Mouse (Mus musculus): ENCODE measurements around the gene Opcml. TPM values are rescaled to one million over a fixed set of nuclear protein-coding genes. Genes with fewer than 3 reads are reported as not detected.

Opcml gene
- polyA plus RNA-seq, 1 experiment, result 0.04 TPM

- Histone ChIP-seq H3K27me3 (ENCODE audit: control insufficient read depth, insufficient read depth, low read length) (no peaks in the 10 kb centered on the region), H3K4me1 (ENCODE audit: control insufficient read depth, insufficient read depth, insufficient read length, low read length) (no peaks in the 10 kb centered on the region), H3K27ac (ENCODE audit: insufficient read depth, low read depth, low read length) (no peak overlapping the region), H3K36me3 (ENCODE audit: control insufficient read depth, insufficient read depth, low read length) (no peaks in the 10 kb centered on the region), H3K4me3 (ENCODE audit: low read depth, low read length) (no peak overlapping the region)
- 39% methylated on average over 2 of the region's 2 CpGs for WGBS
- TF ChIP-seq POLR2A (IDR thresholded peaks at IDR 0.05; ENCODE audit: low read depth, low read length), result no peak
- no peak for TF ChIP-seq CTCF (IDR thresholded peaks at IDR 0.05; ENCODE audit: extremely low read depth, insufficient read length, insufficient replicate concordance, low read depth, low read length)
Observed at GRCm38 (mm10) chr9:28222726-28223125, 432.2 kb downstream of the Opcml start.

DNA sequence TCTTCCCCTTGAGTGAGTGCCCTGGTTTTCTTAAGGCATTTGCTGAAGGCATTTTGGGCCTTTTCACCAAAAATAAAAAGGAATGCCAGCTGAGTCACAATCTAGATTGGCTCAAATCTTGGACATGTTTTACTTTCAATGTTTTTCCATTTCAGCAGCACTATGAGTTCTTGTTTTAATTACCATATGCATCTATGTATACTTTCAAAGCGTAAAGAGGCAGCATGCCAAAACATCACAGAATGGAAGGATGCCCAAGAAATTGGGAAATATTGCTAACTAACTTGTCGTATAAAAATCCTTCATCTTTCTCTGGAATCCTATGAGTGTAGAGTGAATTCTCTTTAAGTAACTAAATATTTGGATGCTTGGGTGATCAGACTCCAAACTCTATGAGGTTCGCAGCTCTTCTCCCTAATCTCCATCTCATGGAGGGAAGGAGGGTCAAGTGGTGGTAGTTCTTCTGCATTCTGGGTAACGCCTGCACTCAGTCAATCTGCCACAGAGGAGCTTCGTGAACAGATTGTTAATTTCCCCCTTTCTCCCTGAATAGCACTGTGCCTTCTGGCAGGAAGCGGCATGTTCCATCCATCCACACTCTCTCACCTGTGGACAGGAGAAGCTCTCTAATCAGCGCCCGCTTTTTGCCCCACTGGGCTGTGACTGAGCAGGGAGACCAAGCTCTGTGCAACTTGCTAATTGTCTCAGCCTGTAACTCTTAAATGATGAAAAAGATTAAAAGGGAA lies 435.4 kb downstream of the Opcml start:
- Histone ChIP-seq H3K4me1 (ENCODE audit: control insufficient read depth, insufficient read depth, insufficient read length, low read length) (no peaks in the 10 kb centered on the region), H3K27ac (ENCODE audit: insufficient read depth, low read depth, low read length) (no peak overlapping the region), H3K4me3 (ENCODE audit: low read depth, low read length) (no peak overlapping the region), H3K36me3 (ENCODE audit: control insufficient read depth, insufficient read depth, low read length) (no peaks in the 10 kb centered on the region), H3K27me3 (ENCODE audit: control insufficient read depth, insufficient read depth, low read length) (no peaks in the 10 kb centered on the region)
- WGBS, result 86% methylated on average over 8 of the region's 8 CpGs
- no peak for TF ChIP-seq CTCF (IDR thresholded peaks at IDR 0.05; ENCODE audit: extremely low read depth, insufficient read length, insufficient replicate concordance, low read depth, low read length)
- no peak for TF ChIP-seq POLR2A (IDR thresholded peaks at IDR 0.05; ENCODE audit: low read depth, low read length)

DNA sequence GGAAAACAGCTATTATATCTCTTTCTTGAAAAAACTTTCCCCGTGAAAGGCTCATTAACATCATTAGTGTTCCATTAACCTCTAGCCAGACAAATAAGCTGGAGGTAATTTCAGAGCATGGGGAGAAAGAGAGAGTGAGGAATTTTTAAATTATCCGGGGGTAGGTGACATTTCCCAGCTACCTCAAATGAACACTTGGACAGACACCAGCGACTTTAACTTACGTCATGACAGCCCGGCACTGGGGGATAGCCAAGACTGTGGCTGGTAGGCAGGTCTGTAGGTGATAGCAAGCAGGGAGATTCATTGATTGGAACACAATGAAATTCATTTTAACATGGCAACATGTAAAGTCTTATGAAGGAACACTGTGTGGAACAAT lies 436.0 kb downstream of the Opcml start:
- WGBS, result 83% methylated on average over 5 of the region's 5 CpGs
- Histone ChIP-seq H3K4me3 (ENCODE audit: low read depth, low read length) (no peak overlapping the region), H3K4me1 (ENCODE audit: control insufficient read depth, insufficient read depth, insufficient read length, low read length) (no peaks in the 10 kb centered on the region), H3K27me3 (ENCODE audit: control insufficient read depth, insufficient read depth, low read length) (no peaks in the 10 kb centered on the region), H3K36me3 (ENCODE audit: control insufficient read depth, insufficient read depth, low read length) (no peaks in the 10 kb centered on the region), H3K27ac (ENCODE audit: insufficient read depth, low read depth, low read length) (no peak overlapping the region)
- TF ChIP-seq CTCF (IDR thresholded peaks at IDR 0.05; ENCODE audit: extremely low read depth, insufficient read length, insufficient replicate concordance, low read depth, low read length), result no peak
- no peak for TF ChIP-seq POLR2A (IDR thresholded peaks at IDR 0.05; ENCODE audit: low read depth, low read length)

DNA sequence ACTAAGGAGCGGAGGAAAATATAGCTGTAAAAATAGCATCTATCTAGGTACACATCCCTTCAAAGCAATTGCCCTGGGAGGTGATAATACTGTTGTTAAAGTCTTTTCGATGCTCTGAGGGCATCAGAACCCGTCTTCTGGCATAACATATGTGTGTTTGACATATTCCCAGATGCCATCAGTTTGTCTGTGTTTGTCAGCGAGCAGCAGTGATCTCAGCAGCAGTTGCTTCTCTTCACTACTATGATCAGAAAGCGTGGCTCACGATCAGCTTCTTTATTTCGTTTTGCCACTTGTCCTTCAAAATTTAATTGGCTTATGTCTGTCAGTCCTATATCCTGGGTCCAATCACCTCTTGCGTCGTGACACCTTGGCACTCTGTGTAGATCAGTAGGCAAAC lies 447.9 kb downstream of the Opcml start:
- H3K4me1 ChIP-seq (ENCODE audit: control insufficient read depth, insufficient read depth, insufficient read length, low read length), result no peaks in the 10 kb centered on the region
- H3K27ac ChIP-seq (ENCODE audit: insufficient read depth, low read depth, low read length), result no peak overlapping the region
- 81% methylated on average over 9 of the region's 9 CpGs for WGBS
- TF ChIP-seq CTCF (IDR thresholded peaks at IDR 0.05; ENCODE audit: extremely low read depth, insufficient read length, insufficient replicate concordance, low read depth, low read length) (no peak), POLR2A (IDR thresholded peaks at IDR 0.05; ENCODE audit: low read depth, low read length) (no peak)
- H3K27me3 ChIP-seq (ENCODE audit: control insufficient read depth, insufficient read depth, low read length), result no peaks in the 10 kb centered on the region
- no peaks in the 10 kb centered on the region for H3K36me3 ChIP-seq (ENCODE audit: control insufficient read depth, insufficient read depth, low read length)
- H3K4me3 ChIP-seq (ENCODE audit: low read depth, low read length), result no peak overlapping the region

- no peak for TF ChIP-seq CTCF (IDR thresholded peaks at IDR 0.05; ENCODE audit: extremely low read depth, insufficient read length, insufficient replicate concordance, low read depth, low read length)
- no peak for TF ChIP-seq POLR2A (IDR thresholded peaks at IDR 0.05; ENCODE audit: low read depth, low read length)
- no peak overlapping the region for H3K4me3 ChIP-seq (ENCODE audit: low read depth, low read length)
- H3K27ac ChIP-seq (ENCODE audit: insufficient read depth, low read depth, low read length), result no peak overlapping the region
- no peaks in the 10 kb centered on the region for H3K4me1 ChIP-seq (ENCODE audit: control insufficient read depth, insufficient read depth, insufficient read length, low read length)
- no peaks in the 10 kb centered on the region for H3K36me3 ChIP-seq (ENCODE audit: control insufficient read depth, insufficient read depth, low read length)
- 62% methylated on average over 7 of the region's 7 CpGs for WGBS
- H3K27me3 ChIP-seq (ENCODE audit: control insufficient read depth, insufficient read depth, low read length), result no peaks in the 10 kb centered on the region
Observed at GRCm38 (mm10) chr9:28247742-28248503, 457.3 kb downstream of the Opcml start.

GRCm38 (mm10) chr9:28251341-28251740 lies 460.8 kb downstream of the Opcml start:
- TF ChIP-seq POLR2A (IDR thresholded peaks at IDR 0.05; ENCODE audit: low read depth, low read length), result no peak
- no peak for TF ChIP-seq CTCF (IDR thresholded peaks at IDR 0.05; ENCODE audit: extremely low read depth, insufficient read length, insufficient replicate concordance, low read depth, low read length)
- WGBS, result 75% methylated on average over 9 of the region's 9 CpGs
- Histone ChIP-seq H3K27me3 (ENCODE audit: control insufficient read depth, insufficient read depth, low read length) (no peaks in the 10 kb centered on the region), H3K4me1 (ENCODE audit: control insufficient read depth, insufficient read depth, insufficient read length, low read length) (no peaks in the 10 kb centered on the region), H3K4me3 (ENCODE audit: low read depth, low read length) (no peak overlapping the region), H3K27ac (ENCODE audit: insufficient read depth, low read depth, low read length) (no peak overlapping the region), H3K36me3 (ENCODE audit: control insufficient read depth, insufficient read depth, low read length) (no peaks in the 10 kb centered on the region)

Measured in small intestine, adult 2 months (tissue).